Mouse (Mus musculus) c-Kit-positive CD71-negative TER-119-negative erythroid progenitor cells, embryonic 14.5 days (primary cell): Measurements from ENCODE around the gene Rpl36al.

Experiments used
- DNase-seq: peaks from one replicate; pipeline ENCODE4 v3.0.0-alpha.2; 2013; ENCODE audit warnings: low read depth

The Rpl36al gene

DNA sequence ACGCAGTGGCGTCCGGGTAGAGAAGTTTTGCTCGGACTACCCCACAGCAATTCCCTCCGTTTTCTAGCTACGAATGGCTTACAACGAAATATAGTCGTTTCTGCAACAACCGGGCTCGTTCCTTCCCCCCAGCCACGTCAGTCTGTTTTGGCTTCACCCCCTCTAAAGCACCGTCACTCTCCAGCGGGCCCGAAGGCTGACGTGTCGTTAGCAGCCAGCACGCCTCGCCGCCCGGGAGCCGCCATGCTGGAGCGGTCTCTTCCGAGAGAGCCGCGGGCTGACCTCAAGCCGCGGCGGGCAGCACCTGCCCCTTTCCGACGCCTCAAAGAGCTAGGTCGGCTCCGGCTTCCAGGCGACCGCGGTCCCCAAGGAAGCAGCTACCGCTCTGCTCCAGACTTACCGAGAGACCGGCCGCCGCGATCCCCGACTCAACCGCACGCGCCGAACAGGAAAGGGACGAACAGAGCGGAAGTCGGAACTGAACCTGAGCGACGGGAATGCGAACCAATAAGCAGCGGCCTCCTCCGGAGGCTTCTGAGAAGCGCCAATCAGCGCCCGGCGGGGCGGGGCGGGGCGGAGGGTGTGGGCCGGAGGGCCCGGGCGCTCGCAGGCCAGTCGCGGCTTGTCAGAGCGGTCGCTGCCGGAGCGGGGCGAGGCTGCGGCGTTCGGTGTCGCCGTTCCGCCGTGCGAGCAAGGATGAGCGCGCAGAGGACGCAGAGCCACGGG is at the start of gene Rpl36al, which contains the start of gene Mgat2:
Gene Rpl36al, minus strand, starts transcription at position 501 of the 726 bp plus-strand sequence.
Gene Mgat2, plus strand, starts transcription at position 575 of the 726 bp plus-strand sequence.
- DNase-seq, result peak; percentile 94

DNA sequence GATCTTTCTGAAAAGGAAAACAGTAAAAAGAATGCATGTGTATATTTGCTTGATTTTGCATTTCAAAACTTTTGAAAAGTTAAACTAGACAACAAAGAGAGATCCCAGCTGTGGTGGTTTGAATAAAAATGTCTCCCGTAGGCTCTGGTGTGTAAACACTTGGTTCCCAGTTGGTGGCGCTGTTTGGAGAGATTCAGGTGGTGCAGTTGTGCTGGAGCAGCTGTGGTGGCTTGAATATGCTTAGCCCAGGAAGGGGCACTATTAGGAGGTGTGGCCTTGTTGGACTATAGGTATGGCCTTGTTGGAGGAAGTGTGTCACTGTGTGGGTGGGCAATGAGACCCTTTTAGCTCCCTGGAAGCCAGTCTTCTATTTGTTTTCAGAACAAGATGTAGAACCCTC is 45.4 kb upstream of the Rpl36al start:
- peak; percentile 38 for DNase-seq

DNA sequence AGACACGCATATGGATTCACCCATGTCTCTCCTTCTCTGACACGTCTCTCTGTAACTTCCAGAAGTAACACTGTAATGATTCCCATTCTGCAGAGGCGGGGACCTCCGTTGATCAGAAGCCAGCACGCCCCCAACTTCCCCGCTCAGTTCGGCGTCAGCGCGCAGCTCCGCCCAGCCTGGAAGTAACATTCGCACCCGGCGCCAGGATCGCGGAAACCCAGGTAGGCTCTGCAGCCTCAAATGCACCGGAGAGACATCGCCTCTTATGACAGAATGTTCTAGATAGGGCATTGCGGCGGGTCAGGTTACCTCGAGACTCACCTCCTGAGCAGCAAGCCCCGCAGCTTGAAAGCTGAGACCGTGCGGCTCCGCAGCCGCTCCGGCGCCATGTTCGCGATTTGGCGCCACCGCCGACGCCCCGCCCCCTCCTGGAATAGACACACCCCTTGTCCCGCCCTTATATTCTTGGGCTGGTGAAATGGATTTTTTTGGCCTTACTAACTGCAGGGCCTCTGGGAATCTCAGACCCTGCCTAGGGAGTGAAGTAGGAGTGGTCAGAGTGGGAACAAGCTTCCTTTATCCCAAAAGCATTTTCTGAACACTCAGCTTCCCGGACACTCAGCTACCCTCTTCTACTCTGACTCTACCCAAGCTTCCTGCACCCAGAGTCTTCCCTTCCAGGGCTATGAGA is 44.0 kb upstream of the Rpl36al start, which contains the start of gene Pole2:
Gene Pole2, minus strand, starts transcription at position 420 of the 691 bp plus-strand sequence.
- peak; percentile 71 for DNase-seq

DNA sequence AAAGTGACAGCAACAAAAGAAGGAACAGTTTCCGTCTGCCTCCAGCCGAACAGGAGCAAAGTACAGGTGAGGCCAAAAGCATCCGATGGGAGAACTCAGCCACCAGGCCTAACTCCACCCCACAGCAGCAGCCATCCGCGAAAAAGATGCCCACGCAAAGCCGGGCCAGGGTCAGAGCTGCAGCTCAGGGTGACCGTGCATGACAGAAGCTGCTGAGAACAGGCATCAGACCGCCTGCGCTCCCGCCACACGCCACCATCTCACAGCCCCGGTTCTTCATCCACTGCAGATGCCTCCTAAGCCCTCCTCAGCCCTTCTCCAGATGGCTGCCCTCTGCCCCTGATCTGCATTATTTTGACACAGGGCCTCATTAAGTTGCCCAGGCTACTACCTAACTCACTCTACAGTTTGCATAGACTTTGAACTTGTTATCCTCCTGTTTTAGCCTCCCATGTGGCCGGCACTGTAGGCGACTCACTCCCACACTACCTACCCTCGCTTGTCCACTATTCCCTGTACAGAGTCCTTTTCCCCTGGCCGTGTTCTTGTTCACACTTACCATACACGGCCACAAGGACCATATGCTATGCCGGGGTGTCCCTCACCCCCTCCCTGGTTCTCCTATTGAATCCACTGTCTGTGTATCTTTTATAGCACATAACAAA is 36.9 kb upstream of the Rpl36al start:
- no peak for DNase-seq

DNA sequence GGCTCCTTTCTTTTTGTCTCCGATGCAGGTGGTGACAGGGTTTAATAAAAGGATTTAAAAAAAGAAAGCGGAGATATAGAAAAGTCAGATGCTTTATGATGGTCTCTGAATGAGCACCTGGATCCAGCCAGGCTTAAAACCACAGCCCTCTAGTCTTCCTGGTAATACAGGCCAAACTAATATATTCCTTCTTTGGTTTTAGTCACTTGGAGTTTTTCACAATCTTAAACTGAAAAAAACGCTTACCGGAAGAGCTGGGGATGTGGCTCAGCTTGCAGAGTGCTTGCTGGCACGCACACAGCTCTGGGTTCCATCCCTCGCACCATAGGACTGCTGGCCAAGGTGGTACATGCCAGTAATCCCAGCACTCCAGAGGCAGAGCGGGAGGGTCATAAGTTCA is 32.7 kb upstream of the Rpl36al start:
- no peak for DNase-seq

DNA sequence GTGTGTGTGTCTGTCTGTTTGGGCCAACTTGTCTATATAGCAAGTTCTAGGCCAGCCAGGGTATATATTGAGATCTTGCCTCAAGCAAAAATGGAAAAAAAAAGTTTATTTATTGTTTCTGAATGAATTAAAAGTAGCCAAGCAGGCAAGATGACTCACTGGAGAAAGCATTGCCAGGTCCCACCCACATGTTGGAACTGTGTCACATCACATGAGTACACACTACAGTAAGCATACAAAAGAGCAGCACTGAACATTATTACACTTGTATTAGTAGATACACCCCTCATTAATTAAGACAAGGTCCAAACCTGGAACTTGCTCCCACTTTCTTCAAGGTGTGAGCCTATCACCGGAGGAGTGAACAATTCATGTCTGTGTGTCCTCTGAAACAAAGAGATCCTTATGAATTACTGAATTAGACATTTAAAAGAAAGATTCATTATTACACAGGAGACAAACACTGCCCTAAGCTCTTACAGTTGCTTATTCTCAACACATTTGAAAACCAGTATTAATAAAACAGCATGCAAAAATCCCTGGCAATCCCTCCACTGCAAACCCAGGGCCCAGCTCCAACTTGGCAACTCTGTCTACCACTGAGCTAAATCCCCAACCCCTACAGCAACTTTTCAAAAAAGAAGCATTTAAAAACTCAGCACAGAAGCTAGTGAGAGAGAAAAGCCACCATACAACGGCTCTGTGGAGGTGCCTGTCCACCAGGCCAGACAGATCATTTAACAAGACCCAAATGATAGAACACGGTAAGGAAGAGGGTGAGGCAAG is 31.3 kb upstream of the Rpl36al start:
- DNase-seq, result no peak

DNA sequence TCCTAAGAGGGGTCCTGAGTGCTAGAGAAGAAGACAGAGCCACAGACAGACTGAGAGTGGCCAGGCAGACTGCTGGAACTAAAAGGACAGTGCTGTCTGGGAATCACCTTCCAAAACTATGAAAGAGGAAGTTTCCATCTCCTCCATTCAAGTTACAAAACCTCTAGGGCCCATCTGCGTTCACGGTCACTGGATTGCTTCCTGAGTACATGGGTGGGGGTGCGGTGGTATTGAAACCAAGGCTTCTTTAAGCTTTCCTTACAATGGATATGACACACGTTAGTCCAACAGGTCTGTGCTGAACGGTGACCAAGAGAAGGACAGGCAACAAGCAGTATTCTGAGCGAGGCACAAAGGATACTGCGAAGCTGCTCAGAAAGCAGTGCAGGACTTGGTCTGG is 30.5 kb upstream of the Rpl36al start:
- no peak for DNase-seq

DNA sequence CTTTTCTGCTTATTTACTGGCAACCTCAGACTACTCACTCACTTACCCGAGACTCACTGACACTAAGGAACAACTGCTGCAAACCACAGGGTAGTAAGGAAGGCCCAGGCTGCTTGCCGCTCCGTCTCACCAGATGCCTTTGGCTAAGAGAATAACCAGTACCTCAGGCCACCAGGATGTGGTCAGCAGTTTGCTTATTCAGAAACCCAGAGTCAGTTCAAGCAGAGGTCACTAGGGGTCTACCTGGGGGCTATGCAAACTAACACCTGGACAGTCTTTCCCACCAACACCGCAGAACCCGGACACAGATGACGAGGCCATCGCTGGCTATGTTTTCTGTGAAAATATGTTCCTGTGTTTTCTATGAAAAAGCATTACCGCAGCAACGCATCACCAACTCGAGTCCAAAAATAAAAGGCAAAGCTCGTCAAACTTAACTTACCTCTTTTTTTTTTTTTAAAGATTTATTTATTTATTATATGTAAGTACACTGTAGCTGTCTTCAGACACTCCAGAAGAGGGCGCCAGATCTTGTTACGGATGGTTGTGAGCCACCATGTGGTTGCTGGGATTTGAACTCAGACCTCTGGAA is 29.4 kb upstream of the Rpl36al start:
- no peak for DNase-seq

DNA sequence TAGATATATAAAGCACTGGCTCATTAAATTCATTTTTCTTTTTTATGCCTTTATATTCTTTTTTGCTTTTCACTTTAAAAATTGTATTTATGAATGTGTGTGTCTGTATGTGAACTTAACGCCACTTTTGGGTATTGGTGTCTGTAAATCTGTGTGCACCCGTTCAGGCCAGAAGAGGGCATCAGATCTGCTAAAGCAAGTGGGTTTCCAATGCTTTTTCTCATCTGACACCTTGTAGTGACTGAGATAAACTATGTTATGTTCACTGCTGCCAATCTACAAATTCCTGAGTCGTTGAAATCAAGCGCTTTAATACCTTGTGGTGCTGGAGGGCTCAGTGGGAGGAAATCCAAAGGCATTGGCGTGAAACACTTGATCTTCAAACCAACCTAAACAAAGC is 27.2 kb upstream of the Rpl36al start:
- no peak for DNase-seq

DNA sequence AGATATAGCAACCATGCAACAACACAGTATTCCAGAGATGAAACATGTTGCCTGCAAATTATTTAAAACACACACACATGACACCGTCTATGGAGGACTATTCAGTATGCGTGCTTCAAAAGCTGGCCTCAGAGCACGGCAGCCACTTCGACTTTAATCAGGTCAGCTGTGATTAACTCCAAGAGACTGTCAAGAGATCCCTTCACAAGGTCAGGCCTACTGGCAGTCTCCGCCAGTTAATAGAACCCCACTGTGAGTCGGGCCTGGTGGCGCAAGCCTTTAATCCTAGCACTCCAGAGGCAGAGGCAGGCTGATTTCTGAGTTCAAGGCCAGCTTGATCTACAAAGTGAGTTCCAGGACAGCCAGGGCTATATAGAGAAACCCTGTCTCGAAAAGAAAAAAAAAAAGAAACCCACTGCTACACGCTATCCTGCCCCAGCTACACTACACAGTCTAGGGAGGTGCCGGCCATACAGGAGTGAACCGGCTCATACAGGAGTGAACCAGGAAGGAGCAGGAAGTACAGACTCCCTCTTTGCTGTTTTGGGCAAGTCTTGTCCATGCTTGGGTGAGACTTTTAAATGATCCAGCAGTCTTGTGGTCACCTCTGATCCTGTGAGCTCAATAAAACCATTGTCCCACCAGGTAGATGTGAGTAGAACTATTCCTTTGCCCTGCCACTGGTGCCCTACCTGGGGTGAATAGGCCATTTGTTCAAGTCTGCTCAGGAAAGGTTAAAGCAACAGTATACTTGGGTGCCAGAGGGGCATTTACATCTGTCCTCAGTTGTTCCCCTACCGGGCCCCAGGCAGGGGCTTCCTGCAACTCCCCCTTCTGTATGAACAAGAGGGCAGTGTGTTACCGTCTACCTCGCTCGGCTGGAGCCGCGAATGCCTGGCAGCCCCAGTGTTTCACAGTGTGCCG is 26.4 kb upstream of the Rpl36al start:
- no peak for DNase-seq

DNA sequence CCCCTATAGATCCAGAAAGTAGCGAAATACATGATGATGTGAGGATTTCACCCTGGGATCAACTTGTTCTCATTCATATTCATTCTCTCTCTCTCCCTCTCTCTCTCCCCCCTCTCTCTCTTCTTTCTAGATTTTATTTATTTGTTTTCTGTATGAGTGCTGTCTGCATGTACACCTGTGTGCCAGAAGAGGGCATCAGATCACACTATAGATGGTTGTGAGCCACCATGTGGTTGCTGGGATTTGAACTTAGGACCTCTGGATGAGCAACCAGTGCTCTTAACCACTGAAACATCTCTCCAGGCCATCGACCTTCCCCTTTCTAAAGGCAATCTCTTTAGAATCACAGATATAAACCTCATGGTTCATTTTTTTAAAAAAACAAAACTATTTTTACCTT is 24.6 kb upstream of the Rpl36al start:
- DNase-seq, result no peak

DNA sequence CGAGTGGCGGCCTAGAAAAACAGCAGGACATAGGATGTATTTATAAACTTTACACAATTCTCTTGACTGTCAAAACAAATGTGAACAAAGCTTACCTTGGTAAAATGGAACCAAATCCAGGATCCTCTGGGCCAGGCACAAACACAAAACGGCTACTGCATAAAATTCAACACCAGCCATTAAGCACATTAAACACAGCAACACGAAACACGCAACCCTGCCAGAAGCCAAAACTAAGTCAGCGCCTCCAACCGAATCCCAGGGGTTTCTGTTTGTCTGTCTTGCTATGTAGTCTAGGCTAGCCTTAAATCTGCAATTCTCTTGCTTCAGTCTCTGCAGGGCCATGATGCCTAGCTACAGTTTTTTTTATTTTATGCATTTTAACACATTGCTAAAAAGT is 24.0 kb upstream of the Rpl36al start:
- DNase-seq, result no peak

DNA sequence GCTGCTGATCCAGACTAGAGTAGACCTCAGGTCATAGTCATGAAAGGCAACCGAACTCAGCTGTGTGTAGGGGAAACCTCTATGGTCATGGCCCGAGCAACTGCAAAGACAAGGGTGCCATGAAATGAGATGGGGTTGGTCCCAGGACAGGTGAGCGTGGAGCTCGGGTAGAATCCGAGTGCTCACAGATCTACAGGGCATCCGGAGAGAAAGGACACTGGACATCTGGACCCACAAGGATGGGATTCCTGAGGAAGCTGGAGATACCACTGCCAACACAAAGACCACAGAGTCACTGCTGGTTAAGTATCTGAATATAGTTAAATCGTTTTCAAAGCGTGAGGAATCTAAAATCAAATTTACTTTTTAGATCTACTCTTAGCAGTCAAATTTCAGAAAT is 23.5 kb upstream of the Rpl36al start:
- DNase-seq, result no peak

DNA sequence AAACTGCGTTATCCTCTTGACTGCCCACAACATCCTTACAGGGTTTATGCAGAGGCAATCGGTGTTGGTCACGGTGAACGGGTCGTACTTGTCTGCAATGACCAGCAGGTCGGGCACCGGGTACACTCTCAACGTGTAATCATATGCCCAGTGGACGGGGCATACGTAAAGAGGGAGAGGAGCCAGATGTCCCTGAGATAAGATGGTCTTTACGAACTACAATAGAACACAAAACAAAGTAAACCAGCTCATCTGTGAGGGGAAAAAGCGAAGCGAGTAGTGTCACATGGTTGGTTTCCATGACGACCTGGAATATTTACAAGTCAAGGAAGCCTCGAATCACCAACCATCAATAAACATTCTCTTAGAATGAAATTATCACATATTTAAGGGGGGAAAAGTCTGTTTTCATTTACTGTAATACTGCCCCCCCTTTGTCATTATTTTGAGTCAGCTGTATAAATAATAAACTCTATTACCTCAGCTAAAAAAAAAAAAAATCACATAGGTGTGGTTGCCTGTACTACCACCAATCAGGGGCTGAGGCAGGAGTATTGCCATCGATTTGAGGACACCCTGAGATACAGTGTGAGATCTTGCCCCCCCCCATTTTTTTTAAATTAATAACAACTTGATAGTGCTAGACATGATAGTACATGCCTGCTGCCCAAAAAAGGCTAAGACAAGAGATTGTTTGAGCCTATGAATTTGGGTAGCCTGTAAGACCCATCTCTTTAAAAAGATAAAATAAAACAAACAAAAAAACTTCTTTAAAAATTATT is 20.4 kb upstream of the Rpl36al start, which contains the start of gene Gm49384:
Gene Gm49384, minus strand, starts transcription at position 216 of the 782 bp plus-strand sequence.
- DNase-seq, result no peak

DNA sequence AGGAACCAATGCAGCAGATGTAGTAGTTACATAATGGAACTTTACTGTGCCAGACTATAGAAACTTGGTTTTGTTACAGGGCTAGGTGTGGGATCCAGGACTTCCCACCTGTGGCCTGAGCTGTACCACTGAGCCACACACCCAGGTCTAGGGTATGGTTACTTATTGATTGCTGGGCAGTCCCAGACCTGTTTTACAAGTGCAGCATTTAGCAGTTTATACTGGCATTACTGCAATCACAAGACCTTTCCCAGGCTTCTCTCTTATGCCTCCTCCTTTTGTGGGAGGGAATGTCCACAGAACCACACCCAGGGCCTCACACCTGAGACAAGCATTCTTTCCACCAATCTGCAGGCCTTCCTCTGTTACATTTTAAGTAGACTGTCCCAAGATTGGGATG is 15.1 kb upstream of the Rpl36al start:
- DNase-seq, result no peak

DNA sequence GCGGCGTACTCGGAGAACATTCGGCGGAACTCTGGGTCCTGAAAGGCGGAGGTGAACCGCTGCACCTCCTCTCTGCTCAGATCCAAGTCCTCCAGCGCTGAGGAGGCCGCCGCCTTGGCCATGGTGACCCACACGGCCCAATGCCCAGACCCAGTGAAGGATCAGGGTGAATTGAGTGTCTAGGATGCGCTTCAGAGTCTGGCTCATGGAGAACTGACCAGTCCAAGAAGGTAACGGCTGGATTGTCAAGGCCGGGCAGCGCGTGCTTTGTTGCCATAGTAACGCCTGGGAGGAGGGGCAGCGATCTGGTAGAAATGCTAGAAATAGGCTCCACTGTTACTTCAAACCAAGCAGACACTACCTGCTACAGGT is 14.3 kb upstream of the Rpl36al start, which contains the start of gene Dnaaf2:
Gene Dnaaf2, minus strand, starts transcription at position 266 of the 372 bp plus-strand sequence.
- DNase-seq, result no peak

DNA sequence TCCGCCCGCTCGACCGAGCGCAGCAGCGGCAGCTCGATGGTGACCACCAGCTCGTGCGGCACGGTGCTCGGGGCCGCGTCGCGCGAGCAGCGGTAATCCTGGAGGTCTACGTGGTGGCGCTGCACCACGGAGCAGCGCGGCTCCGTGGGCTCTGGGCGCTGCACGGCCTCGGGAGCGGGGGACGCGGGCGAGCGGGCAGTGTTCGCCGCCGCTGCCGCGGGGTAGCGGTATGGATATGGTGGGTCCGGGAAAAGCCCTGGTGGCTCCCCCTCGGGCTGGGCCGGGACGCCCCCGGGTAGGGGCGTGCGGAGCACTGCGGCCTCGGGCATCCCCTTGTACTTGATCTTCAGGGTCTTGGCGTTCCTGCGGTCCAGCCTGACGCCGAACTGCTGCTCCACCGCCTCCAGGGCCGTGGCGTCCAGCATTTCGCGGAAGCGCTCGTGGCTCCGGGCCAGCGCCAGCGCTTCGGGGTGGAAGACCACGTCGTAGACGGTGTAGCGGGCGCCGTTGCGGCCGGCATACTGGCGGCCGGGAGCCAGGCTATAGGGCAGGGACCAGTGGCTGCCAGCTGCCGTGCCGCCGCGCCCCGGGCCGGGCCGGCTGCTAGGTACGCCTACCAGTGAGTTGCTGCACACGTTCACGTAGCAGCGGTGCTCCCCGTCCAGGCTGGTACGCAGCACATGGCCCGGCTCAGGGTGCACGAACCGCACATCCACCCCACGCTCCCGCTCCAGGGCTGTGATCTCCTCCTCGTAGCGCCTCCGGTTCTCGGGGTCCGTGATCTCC is 13.7 kb upstream of the Rpl36al start:
- no peak for DNase-seq

DNA sequence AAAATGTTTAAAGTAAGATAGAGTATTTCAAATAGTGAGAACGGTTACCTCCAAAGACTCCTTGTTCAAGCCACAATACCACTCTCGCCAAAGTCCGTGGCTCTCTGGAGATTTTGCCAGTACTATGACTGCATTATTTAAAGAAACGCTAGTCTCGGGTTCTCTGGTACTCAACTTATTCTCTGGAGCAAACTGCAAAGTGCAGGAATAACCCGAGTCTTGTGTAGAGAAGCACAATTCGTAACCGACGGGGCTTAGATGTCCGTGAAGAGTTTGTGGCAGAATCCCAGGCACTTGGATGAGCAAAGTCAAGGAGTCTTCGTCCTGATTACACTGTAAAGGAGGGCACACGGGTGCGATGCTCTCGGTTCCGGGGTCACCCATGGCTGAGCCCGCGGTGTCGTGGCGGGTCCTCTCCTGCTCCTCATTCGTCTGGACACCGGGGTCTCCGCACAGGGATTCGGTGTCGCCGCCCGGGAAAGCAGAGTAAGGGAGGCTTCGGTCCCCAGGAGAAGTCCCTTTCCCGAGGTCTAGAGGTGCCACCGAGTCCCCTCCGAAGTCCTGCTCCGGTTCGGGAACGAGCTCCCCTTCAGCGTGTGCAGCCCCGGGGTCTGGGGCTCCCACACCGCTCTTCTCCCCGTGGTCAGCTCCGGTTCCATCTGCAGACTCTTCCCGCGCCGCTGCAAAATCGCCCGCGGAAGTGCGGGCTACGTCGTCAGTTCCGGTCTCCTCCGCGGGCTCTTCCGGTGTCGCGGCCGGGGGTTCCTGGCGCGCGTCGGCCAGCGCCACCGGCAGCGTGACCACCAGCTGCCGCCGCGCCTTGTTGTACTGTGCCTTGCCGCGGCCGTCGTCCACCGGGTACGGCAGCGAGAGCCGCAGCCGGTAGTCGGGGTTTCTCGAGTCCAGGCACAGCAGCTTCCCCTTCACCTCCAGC is 12.8 kb upstream of the Rpl36al start, which contains the start of gene Gm49383:
Gene Gm49383, minus strand, starts transcription at position 661 of the 934 bp plus-strand sequence.
- peak; percentile 64 for DNase-seq
